Mouse (Mus musculus) layer of hippocampus, adult 9-10 months (tissue): Measurements from ENCODE around the gene Kcnmb4.

Experiments
- DNase-seq: peaks from one replicate; pipeline ENCODE4 v3.0.0; 2022; ENCODE audit warnings: low spot score

Kcnmb4 gene

GRCm38 (mm10) chr10:116402742-116403425 lies 70.8 kb downstream of the Kcnmb4 start:
- no peak for DNase-seq

DNA sequence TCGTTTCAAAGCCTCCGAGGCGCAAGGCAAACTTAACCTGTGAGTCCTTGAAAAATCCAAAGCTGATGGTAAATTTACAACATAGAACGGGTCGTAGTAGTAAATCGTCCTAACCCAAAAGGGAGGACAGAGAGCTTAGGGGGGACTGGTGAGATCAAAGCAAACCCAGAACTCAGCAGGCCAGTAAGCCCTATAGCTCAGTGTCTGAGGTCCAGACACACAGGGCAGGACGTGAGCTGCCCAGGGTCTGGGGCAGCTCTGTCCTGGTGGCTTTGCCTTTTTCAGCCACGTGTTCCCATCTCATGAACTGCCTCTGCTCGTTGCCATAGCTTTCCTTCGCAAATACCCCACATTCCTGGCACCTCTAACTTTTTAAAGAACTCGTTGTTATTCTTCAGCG lies 75.7 kb downstream of the Kcnmb4 start:
- DNase-seq, result no peak

DNA sequence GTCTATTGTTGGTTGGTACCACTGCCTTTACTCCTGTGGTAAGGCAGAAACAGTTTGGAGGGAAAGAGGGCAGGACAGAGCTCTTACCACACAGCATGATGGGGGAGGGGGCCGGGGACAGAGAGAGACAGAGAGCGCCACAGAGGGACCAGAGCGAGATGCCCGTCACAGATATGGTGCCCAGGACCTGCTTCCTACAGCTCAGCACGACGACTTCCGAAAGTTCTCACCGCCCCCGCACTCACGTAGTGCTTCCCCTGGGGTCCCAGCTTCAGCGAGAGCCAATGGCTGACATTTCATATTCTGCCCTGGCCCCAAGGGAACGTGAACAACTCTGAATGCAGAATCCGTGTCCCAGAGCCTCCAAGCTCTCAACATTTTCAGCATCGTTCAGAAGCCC lies 76.1 kb downstream of the Kcnmb4 start:
- no peak for DNase-seq

DNA sequence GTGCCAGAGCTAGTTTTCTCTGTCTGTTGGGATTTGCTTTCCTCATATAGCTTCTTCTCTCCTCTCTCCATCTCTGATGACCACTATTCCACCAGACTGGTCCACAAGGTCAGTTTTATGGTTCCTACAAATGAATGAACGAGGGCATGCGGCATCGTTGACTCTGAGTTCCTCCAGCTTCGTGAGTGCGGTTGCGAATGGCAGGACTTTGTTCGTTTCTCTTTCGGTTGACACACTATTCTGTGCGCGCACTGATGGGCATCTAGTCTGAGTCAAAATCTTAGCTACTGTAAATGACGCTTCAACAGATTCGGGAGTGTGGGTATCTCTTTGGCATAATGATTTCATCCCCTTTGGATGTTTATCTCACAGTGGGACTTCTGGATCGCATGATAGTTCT lies 76.7 kb downstream of the Kcnmb4 start:
- no peak for DNase-seq

DNA sequence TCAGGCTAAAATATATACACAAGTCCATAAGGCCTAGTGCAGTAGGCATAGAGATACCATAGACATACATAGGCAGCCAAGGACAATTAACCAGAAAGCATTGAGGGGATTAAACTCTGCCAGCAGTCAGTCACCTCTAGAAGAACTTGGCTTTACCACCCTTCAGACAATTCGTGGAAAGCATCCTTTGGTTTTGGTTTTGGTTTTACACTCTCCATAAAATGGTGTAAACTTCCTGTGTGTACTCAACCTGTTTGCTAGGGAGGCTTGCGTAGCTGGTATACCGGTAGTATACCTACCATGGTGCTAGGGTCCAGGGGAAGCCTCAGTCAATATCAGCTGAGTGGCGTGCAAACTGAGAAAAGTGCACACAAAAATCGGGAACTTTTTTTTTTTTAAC lies 77.4 kb downstream of the Kcnmb4 start:
- no peak for DNase-seq

DNA sequence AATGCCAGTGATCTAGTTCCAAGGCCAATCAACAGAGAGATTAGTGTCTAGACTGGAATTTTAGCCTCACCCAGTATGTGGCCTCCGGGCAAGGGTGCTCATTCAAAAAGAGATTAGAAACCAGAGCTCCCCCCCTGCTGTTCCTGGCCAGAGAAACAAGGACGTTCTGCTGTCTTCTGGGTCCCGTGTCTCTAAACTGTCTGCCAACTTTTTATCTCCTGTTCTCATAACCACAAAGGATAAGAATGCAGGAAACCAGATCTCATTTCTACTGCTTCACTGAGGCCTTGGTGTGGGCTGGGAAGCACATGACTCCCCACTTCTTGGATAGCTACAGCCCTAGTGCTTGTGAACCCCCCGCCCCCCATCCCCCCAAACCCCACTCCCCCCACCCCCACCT lies 79.1 kb downstream of the Kcnmb4 start:
- DNase-seq, result no peak

- DNase-seq, result no peak
These were observed 79.7 kb downstream of the Kcnmb4 start for GRCm38 (mm10) chr10:116393790-116394475.

GRCm38 (mm10) chr10:116388840-116389239 lies 84.8 kb downstream of the Kcnmb4 start:
- no peak for DNase-seq

- DNase-seq, result no peak
These were observed 87.2 kb downstream of the Kcnmb4 start for GRCm38 (mm10) chr10:116386391-116386885.

- no peak for DNase-seq
These were observed 89.3 kb downstream of the Kcnmb4 start for GRCm38 (mm10) chr10:116384401-116384800.

DNA sequence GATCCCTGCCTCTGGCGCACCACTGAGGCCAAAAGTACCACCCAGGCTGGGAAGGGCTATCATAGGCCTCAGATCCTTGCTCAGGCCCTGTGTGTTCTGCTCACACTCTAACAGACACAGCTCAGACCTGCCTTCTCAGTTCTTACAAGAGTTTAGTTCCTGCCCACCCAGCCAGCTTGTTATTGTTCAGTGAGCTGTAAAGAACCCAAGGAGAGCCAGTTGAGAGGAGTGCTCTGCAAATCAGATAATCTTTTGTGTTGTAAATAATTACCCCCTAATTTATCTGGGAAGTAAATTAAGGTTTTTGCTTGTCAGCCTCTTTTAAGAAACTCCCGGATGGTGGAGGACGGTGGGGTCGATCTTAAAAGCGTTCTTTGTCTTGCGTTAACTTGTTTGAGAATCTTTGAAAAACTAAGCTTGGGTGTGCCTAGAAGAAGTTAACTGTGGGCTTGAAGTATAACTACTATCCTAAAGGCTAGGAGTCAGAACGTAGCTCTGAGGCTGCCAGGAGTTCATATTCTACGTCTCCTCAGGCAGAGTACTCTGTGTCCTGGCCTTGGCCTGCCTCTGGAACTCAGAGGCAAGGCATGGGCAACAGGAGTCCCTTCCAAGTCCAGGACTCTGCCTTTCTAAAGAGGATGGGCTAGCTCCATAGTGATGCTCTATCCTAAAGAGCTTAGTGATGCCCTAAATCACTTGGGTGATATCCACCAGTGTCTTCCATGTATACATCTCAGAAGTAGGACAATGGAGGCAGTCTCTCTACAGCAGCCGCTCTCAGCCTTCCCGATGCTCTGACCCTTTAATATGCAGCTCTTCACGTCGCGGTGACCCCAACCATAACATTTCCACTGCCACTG lies 90.6 kb downstream of the Kcnmb4 start:
- no peak for DNase-seq

DNA sequence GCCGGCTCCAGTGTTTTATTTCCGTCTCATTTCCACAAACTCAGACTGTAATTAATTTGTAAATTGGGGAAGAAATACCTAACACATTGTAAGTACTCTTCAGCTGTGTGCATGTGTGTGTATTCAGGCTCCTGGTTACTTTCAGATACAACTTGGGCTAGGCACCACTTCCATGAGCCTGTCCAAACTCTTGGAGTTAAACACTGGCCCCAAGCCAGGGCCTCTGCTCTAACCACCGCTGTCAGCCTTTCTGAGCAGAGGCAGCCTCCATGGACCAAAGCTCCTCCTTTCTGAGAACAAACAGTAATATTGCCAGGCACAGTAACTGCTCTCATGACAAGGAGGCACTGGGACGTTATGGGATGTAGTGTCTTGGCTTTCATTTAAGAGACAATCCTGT lies 96.8 kb downstream of the Kcnmb4 start:
- no peak for DNase-seq

DNA sequence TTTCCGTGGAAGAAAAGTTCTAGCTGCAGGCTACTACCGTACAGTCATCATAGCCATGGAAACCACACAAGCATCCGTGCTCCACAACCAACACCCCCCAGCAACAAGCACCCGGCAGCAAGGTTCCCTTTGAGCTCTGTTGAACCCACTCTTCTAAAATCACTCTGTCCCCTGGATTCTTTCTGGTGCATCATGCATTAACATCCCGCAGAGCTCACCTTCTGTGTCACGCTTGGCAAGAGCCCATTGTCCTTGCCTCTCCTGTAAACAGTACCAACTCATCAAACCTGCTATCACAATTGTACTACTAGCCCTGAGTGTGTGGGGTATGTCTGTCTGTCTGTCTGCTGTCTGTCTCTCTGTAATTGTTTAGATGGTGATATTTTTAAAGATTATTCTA lies 99.6 kb downstream of the Kcnmb4 start:
- DNase-seq, result no peak

DNA sequence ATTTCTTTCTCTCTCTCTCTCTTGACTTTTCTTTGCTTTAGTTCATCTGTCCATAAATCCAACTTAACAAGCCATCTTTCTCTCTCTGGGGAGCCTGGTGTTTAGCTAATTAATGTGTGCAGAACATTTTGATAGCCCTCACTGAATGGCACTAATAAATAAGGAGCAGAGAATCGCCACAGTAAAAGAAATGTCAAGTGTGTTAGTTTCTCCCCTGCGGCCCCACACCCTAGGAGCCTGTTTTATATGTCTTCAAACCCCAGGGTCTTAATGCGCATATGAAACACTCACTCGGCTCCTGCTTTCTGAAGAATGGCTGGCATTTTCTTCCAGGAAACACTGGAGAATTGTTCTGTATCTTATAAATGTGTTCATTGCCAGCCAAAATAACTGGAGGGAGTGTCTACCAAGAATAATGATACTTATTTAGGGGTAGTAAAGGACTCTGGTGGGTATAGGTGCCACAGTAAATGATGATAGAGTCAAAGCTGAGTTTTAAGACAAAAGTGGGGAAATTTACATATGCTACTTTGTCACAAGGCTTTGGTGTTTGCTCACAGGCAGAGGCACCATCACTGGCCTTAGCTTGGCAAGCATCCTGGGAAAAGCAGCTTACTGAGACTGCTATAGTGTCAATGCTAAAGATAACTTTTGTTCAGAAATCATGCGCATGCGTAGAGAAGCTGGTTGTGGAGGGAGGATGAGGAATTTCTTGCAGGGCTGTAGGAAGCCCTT lies 102.5 kb downstream of the Kcnmb4 start:
- DNase-seq, result no peak
